Mouse (Mus musculus) liver, postnatal 0 days (tissue): ENCODE data around the gene Ubqln4.

ENCODE experiments used
- CTCF ChIP-seq: sonication (generic); IDR thresholded peaks from 2 replicates; pipeline ENCODE4 v1.5.1; 2016; ENCODE audit warnings: antibody characterized with exemption, low read depth
- EP300 ChIP-seq: IDR thresholded peaks from 2 replicates; pipeline ENCODE4 v1.6.1; 2016; ENCODE audit warnings: antibody characterized with exemption, low read depth, mild to moderate bottlenecking

DNA sequence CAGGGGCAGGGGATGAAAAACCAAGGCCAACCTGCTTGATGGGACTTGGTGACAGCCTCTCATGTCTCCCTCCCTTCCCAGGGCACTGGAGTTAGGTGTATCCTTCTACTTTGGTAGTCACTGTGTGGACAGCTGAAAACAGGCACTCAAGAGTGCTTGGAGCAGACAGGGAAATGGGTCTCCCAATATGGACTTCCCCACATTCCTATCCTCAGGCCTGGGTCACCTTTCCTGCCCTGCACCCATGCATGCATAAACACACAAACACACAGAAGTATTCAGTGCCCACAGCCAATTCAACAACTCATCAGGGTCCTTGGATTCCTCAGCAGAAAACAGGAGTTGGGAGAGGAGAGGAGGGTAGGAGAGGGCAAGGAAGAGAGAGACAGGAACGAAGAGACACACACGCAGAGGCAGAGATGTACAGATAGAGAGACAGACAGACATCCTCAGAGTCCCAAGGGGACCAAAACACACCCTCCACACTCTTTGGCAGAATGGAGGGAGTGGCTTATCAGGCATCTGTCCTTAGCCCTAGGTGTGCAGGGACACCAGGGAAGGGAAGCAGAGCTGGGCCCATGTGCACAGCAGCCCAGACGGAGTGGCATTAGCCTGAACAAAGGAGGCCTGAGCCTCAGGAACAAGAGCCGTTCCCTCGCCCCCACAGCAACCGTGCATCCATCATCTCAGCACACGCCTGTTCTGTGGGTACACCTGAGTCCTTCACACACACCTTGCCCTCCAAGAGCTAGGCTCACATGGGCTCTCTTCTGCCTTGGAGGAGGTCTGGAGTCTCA is 24.2 kb upstream of the Ubqln4 start:
- no peak for TF ChIP-seq CTCF
- no peak for TF ChIP-seq EP300
